Mouse (Mus musculus): Measurements from ENCODE around the gene Atad2b.
A peak's percentile ranks its signal among the peaks of the same experiment; 100 is the strongest.

DNA sequence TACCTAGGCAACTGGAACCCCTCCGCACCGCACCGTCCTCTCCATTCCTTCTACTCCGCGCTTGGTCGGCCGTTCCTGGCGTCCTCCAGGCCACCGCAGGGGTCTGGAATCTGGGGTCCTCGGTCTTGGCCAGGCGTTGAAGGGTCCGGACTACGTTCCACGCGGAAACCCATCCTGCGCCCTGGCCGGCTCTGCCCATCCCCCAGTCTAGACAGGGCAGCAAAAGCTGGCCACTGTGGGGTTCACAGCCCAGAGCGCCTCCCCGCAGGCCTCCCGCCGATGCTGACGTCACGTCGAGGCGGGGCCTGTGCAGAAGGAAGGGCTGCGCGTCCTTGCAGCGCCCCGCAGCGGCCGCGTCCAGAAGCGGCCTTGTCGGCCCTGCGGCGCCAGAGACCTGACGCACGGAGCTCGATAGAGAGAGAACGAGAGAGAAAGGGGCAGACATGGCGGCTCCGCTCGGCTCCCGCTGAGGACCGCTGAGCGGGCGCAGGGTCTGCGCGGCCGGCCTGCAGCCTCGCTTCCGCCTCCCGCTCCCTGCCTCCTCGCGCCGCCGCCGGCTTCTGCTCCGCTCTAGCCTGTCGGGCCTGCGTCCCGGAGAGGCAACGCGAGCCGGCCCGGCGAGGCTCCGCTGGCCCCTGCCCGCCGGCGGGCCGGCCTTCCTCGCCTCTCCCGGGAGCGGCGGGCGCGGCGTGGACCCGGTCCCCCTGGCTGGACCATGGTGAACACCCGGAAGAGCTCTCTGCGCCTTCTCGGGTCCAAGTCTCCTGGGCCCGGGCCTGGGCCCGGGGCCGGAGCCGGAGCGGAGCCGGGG is at the start of gene Atad2b:
- TF ChIP-seq CHD2 (IDR thresholded peaks at IDR 0.05; ENCODE audit: low read depth, low read length) (no peak), MAFK (IDR thresholded peaks at IDR 0.05; ENCODE audit: insufficient read depth, low read depth, low read length) (no peak), HCFC1 (IDR thresholded peaks at IDR 0.05; ENCODE audit: borderline replicate concordance, insufficient read depth, low read length) (0 out of 2 replicates have a peak, but pooled peaks have one; percentile 64), ZNF384 (IDR thresholded peaks at IDR 0.05; ENCODE audit: low read depth, low read length) (no peak), ZC3H11A (IDR thresholded peaks at IDR 0.05; ENCODE audit: borderline replicate concordance, low read depth, low read length) (no peak)

Measured in ES-E14 (cell line).